Mouse (Mus musculus): ENCODE measurements at regions not wholly inside any gene's neighbourhood (a gene's known extent, or its start where the extent isn't known, plus 50 kb on each side); places are given as distances from the start of the nearest gene placed in this dataset.

DNA sequence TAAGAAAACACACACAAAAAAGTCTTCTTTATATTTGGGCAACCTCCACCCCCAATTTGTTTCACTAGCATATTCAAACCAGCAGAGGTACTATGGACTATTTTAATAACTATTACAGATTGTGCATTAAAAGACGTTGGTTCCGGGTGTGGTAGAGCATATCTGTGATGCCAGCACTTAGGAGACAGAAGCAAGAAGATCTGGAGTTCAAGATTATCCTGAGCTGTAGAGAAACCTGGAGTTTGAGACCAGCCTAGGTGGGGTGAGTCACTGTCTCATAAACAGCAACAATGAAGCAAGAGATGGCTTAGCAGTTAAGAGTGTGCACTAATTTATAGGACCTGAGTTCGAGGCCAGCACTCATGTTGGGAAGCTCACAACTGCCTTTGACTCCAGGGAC is 50.4 kb upstream of the Hk2 start:
- TF ChIP-seq CTCF (IDR thresholded peaks at IDR 0.05; ENCODE audit: control insufficient read depth, insufficient read depth, insufficient read length) (no peak), USF1 (IDR thresholded peaks at IDR 0.05; ENCODE audit: low read depth) (no peak)

Measured in C2C12 (cell line).